30 mouse cellular contexts compared by ENCODE assay signal in the genomic region with DNA sequence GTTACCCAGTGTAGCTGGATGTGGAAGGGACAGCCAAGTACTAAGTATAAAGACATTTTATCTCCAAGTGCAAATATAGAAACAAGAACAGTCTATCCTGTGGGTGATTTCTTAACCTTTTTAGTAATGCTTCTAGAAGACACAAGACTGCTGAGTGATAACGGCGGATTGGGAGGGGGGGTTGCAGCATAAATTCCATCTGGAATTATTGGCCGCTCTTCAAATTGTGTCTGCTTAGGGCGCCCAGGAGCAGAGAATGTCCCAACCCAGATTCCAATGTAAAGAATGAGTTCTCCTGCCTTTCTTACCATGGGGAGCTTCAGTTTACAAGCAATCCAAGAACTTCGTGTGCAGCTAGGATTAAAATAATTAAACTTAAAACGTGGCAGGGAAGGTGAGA. TPM values are rescaled to one million over a fixed set of nuclear protein-coding genes. Genes with fewer than 3 reads are reported as not detected.
DNase-seq lines count a peak whose midpoint lies in the region; ATAC-seq lines count a peak whose summit lies in the region.
"Had no signal": no experiment of that assay in that cellular context is flagged by ENCODE, and none has a peak within 500 bp of the region (broad histone marks: within the 10 kb centered on the region; RNA-seq: fewer than 3 reads in every experiment).

No protein-coding gene starts in this region.

- H3K4me3 ChIP-seq in heart, embryonic 13.5 days = peak overlapping the region; percentile 14; the same call in 1 of the 2 replicates
- no peak overlapping the region for H3K4me3 ChIP-seq in brown adipose tissue, adult 24 weeks (ENCODE audit: insufficient read depth, low read depth, low read length)
- H3K4me3 ChIP-seq in heart, embryonic 16.5 days (ENCODE audit: low read length) = peak overlapping the region; percentile 21; the same call in 1 of the 2 replicates
- H3K4me3 ChIP-seq: embryonic facial prominence, embryonic 10.5 days; embryonic facial prominence, embryonic 15.5 days; forebrain, embryonic 12.5 days; hindbrain, embryonic 13.5 days; limb, embryonic 13.5 days; midbrain, embryonic 13.5 days had no signal

- H3K4me1 ChIP-seq in heart, embryonic 13.5 days = peaks cover 78% of the 10 kb centered on the region
- H3K4me1 ChIP-seq in brown adipose tissue, adult 24 weeks (ENCODE audit: control insufficient read depth, insufficient read depth, insufficient read length, low read length) = peaks cover 9% of the 10 kb centered on the region
- H3K4me1 ChIP-seq in heart, embryonic 16.5 days (ENCODE audit: control insufficient read depth, insufficient read depth, low read length) = peaks cover 59% of the 10 kb centered on the region

- peak overlapping the region; percentile 51 for H3K4me2 ChIP-seq in heart, embryonic 13.5 days
- H3K4me2 ChIP-seq in heart, embryonic 16.5 days (ENCODE audit: low read depth, low read length) = peak overlapping the region; percentile 54
- H3K4me2 ChIP-seq: embryonic facial prominence, embryonic 15.5 days; forebrain, embryonic 12.5 days; hindbrain, embryonic 13.5 days; limb, embryonic 13.5 days; liver, embryonic 11.5 days; midbrain, embryonic 13.5 days had no signal

- peak; percentile 53 to 62 for DNase-seq in heart, adult 18-20 months
- DNase-seq in heart, postnatal 10 days = no peak
- DNase-seq in heart, postnatal 25 days (ENCODE audit: low spot score) = no peak
- no peak for DNase-seq in thymus, postnatal 36 days
- no peak for DNase-seq in ovary, postnatal 14 days (ENCODE audit: low spot score)
- DNase-seq: adrenal gland, postnatal 10 days; cerebellum, adult 2 months; forebrain, postnatal 0 days; gastrocnemius, postnatal 14 days; kidney, adult 8-10 months; kidney, postnatal 4 days; retina, postnatal 1 day; right cerebral cortex, postnatal 14 days; thymus, postnatal 14 days had no signal

- peak overlapping the region; percentile 79 for H3K27ac ChIP-seq in heart, embryonic 13.5 days (replicated peaks)
- H3K27ac ChIP-seq in brown adipose tissue, adult 24 weeks (replicated peaks; ENCODE audit: low read depth, low read length) = 0 out of 2 replicates have a peak overlapping the region, but pooled peaks have one; percentile 32
- H3K27ac ChIP-seq in heart, embryonic 16.5 days (ENCODE audit: low read length) = peak overlapping the region; percentile 80
- H3K27ac ChIP-seq: embryonic facial prominence, embryonic 10.5 days; embryonic facial prominence, embryonic 15.5 days; forebrain, embryonic 12.5 days; hindbrain, embryonic 13.5 days; kidney, postnatal 0 days; limb, embryonic 13.5 days; macrophage; midbrain, embryonic 13.5 days had no signal

- no peaks in the 10 kb centered on the region for H3K9me3 ChIP-seq in heart, embryonic 13.5 days
- no peaks in the 10 kb centered on the region for H3K9me3 ChIP-seq in heart, embryonic 16.5 days (replicated peaks; ENCODE audit: control insufficient read depth, low read length)
- H3K9me3 ChIP-seq: embryonic facial prominence, embryonic 10.5 days; embryonic facial prominence, embryonic 15.5 days; forebrain, embryonic 12.5 days; hindbrain, embryonic 13.5 days; limb, embryonic 13.5 days; midbrain, embryonic 13.5 days had no signal

- WGBS in heart, embryonic 13.5 days = 32% methylated on average over 6 of the region's 6 CpGs
- WGBS in heart, embryonic 16.5 days = 22% methylated on average over 6 of the region's 6 CpGs

- no peaks in the 10 kb centered on the region for H3K27me3 ChIP-seq in heart, embryonic 13.5 days (replicated peaks)
- H3K27me3 ChIP-seq in heart, embryonic 16.5 days (ENCODE audit: control insufficient read depth, insufficient read depth, low read length) = no peaks in the 10 kb centered on the region
- H3K27me3 ChIP-seq: embryonic facial prominence, embryonic 15.5 days; forebrain, embryonic 12.5 days; hindbrain, embryonic 13.5 days; limb, embryonic 13.5 days; midbrain, embryonic 13.5 days had no signal

- ATAC-seq in heart, embryonic 13.5 days (ENCODE audit: extremely low read depth, insufficient number of reproducible peaks, low FRiP score, low TSS enrichment) = no peak
- peak; percentile 42; the same call in 1 of the 2 replicates for ATAC-seq in heart, embryonic 16.5 days (replicated peaks; ENCODE audit: extremely low read depth, insufficient read depth, low FRiP score)
- ATAC-seq: forebrain, postnatal 0 days; intestine, embryonic 16.5 days; midbrain, embryonic 13.5 days; Patski had no signal

- no peak overlapping the region for H3K9ac ChIP-seq in heart, embryonic 13.5 days
- H3K9ac ChIP-seq in heart, embryonic 16.5 days (ENCODE audit: low read length) = peak overlapping the region; percentile 7; the same call in 1 of the 2 replicates
- H3K9ac ChIP-seq: embryonic facial prominence, embryonic 15.5 days; forebrain, embryonic 12.5 days; forebrain, postnatal 0 days; hindbrain, embryonic 13.5 days; limb, embryonic 13.5 days; midbrain, embryonic 13.5 days had no signal

- no peaks in the 10 kb centered on the region for H3K36me3 ChIP-seq in heart, embryonic 13.5 days
- no peaks in the 10 kb centered on the region for H3K36me3 ChIP-seq in heart, embryonic 16.5 days (ENCODE audit: control insufficient read depth, insufficient read depth)
- H3K36me3 ChIP-seq: embryonic facial prominence, embryonic 10.5 days; embryonic facial prominence, embryonic 15.5 days; forebrain, embryonic 12.5 days; hindbrain, embryonic 13.5 days; limb, embryonic 13.5 days; midbrain, embryonic 13.5 days had no signal

- intact Hi-C loops in heart, postnatal 10 days (cut with DNase I) = no loop called here
- intact Hi-C loops in heart, postnatal 25 days (cut with DNase I) = no loop called here

RNA-seq across cellular contexts. Expression of a gene that starts 39.9 kb away (rescaled TPM):
- 10 to 100 TPM; 79.3 to 88.2 TPM for total RNA-seq in heart, adult 18-20 months (2021)
- 100 to 1,000 TPM; 129 to 143 TPM for total RNA-seq in heart, postnatal 10 days (2021)
- polyA plus RNA-seq in heart, embryonic 13.5 days (2015; fragmentation: Nextera tagmentation; extraction: Ambion mirVana) = 24.5 and 27.3 TPM in 2 replicates
- total RNA-seq in heart, postnatal 25 days (2021) = 100 to 1,000 TPM; 122 to 129 TPM
- 3.7 and 6.7 TPM in 2 replicates for polyA plus RNA-seq in brown adipose tissue, adult 24 weeks (2012; ENCODE audit: insufficient read depth, insufficient read length, missing spikeins)
- 32.1 and 37.9 TPM in 2 replicates for polyA plus RNA-seq in heart, embryonic 16.5 days (2015; fragmentation: Nextera tagmentation; extraction: Ambion mirVana)
- total RNA-seq: megakaryocyte-erythroid progenitor cell, adult 5-6 weeks; MEL had no signal
- polyA plus RNA-seq: macrophage, Patski had no signal

Comparison
In these comparisons a context has a peak if more than half of its experiments do, and no peak if none do; other contexts are left out.
1. DNase-seq: peak in heart, adult 18-20 months (2 of 2); none in heart, postnatal 10 days (0 of 2), heart, postnatal 25 days (single experiment), thymus, postnatal 36 days (0 of 2) and ovary, postnatal 14 days (single experiment).
2. Peak in every context shown above with its lines, with median percentiles within 50 percentile points of each other: H3K27ac ChIP-seq.